Mouse (Mus musculus): ENCODE measurements at regions not wholly inside any gene's neighbourhood (a gene's known extent, or its start where the extent isn't known, plus 50 kb on each side); places are given as distances from the start of the nearest gene placed in this dataset.

GRCm38 (mm10) chr7:136083005-136083404 is 366.8 kb upstream of the Mki67 start:
- TF ChIP-seq CTCF (IDR thresholded peaks at IDR 0.05; ENCODE audit: low read depth, low read length) (no peak), POLR2A (IDR thresholded peaks at IDR 0.05; ENCODE audit: extremely low read depth, insufficient read depth, low read length) (no peak)
